ENCODE assay signal across 32 mouse cellular contexts in genomic region chr11:72471381-72471780, GRCm38 (mm10). TPM values are rescaled to one million over a fixed set of nuclear protein-coding genes. Genes with fewer than 3 reads are reported as not detected.
DNase-seq lines count a peak whose midpoint lies in the region; ATAC-seq and TF ChIP-seq lines count a peak whose summit lies in the region.
"Had no signal": no experiment of that assay in that cellular context is flagged by ENCODE, and none has a peak within 500 bp of the region (broad histone marks: within the 10 kb centered on the region; RNA-seq: fewer than 3 reads in every experiment).

No protein-coding gene starts in this region.

- H3K27me3 ChIP-seq in hindbrain, embryonic 16.5 days (replicated peaks; ENCODE audit: control insufficient read depth, insufficient read depth, low read length), result no peaks in the 10 kb centered on the region
- H3K27me3 ChIP-seq in hindbrain, embryonic 12.5 days, result no peaks in the 10 kb centered on the region
- no peaks in the 10 kb centered on the region for H3K27me3 ChIP-seq in liver, embryonic 12.5 days (replicated peaks)
- H3K27me3 ChIP-seq in liver, postnatal 0 days (ENCODE audit: insufficient read depth, low read length), result no peaks in the 10 kb centered on the region
- no peaks in the 10 kb centered on the region for H3K27me3 ChIP-seq in midbrain, postnatal 0 days (ENCODE audit: insufficient read depth, low read length)
- no peaks in the 10 kb centered on the region for H3K27me3 ChIP-seq in midbrain, embryonic 15.5 days (replicated peaks)
- H3K27me3 ChIP-seq: embryonic facial prominence, embryonic 12.5 days; heart, embryonic 12.5 days; kidney, embryonic 15.5 days; limb, embryonic 15.5 days; megakaryocyte, embryonic 14.5 days; midbrain, embryonic 12.5 days had no signal

- TF ChIP-seq CTCF in liver, postnatal 0 days (IDR thresholded peaks at IDR 0.05; ENCODE audit: low read depth), result no peak
- no peak for TF ChIP-seq CTCF in midbrain, postnatal 0 days (IDR thresholded peaks at IDR 0.05)

- 62% methylated on average over 6 of the region's 6 CpGs for WGBS in hindbrain, embryonic 16.5 days
- WGBS in hindbrain, embryonic 12.5 days, result 80% methylated on average over 6 of the region's 6 CpGs
- 85% methylated on average over 6 of the region's 6 CpGs for WGBS in liver, embryonic 12.5 days (ENCODE audit: insufficient replicate concordance)
- WGBS in liver, postnatal 0 days (ENCODE audit: insufficient replicate concordance), result 84% methylated on average over 6 of the region's 6 CpGs
- 79% methylated on average over 6 of the region's 6 CpGs for WGBS in midbrain, postnatal 0 days
- WGBS in midbrain, embryonic 15.5 days, result 75% methylated on average over 6 of the region's 6 CpGs

- peaks cover 6% of the 10 kb centered on the region; the same call in 1 of the 2 replicates for H3K36me3 ChIP-seq in hindbrain, embryonic 16.5 days (ENCODE audit: control insufficient read depth, insufficient read depth, low read length)
- H3K36me3 ChIP-seq in hindbrain, embryonic 12.5 days, result 0 out of 2 replicates have a peak, but pooled peaks cover 4% of the 10 kb centered on the region
- peaks cover 15% of the 10 kb centered on the region for H3K36me3 ChIP-seq in liver, embryonic 12.5 days
- no peaks in the 10 kb centered on the region for H3K36me3 ChIP-seq in liver, postnatal 0 days (replicated peaks; ENCODE audit: insufficient read depth, low read length)
- H3K36me3 ChIP-seq in midbrain, postnatal 0 days (ENCODE audit: insufficient read depth, low read length), result peaks cover 9% of the 10 kb centered on the region; the same call in 1 of the 2 replicates
- 0 out of 2 replicates have a peak, but pooled peaks cover 5% of the 10 kb centered on the region for H3K36me3 ChIP-seq in midbrain, embryonic 15.5 days (replicated peaks)
- H3K36me3 ChIP-seq: embryonic facial prominence, embryonic 12.5 days; heart, embryonic 12.5 days; kidney, embryonic 15.5 days; limb, embryonic 10.5 days; limb, embryonic 15.5 days had no signal

- TF ChIP-seq EP300 in liver, postnatal 0 days (IDR thresholded peaks at IDR 0.05; ENCODE audit: low read depth), result no peak

- no peak overlapping the region for H3K4me3 ChIP-seq in hindbrain, embryonic 16.5 days (ENCODE audit: low read length)
- H3K4me3 ChIP-seq in hindbrain, embryonic 12.5 days, result no peak overlapping the region
- H3K4me3 ChIP-seq in liver, embryonic 12.5 days, result no peak overlapping the region
- no peak overlapping the region for H3K4me3 ChIP-seq in liver, postnatal 0 days (ENCODE audit: low read depth, low read length)
- no peak overlapping the region for H3K4me3 ChIP-seq in midbrain, postnatal 0 days (ENCODE audit: low read depth, low read length)
- no peak overlapping the region for H3K4me3 ChIP-seq in midbrain, embryonic 15.5 days
- H3K4me3 ChIP-seq: embryonic facial prominence, embryonic 12.5 days; heart, embryonic 12.5 days; kidney, embryonic 15.5 days; limb, embryonic 10.5 days; limb, embryonic 15.5 days; megakaryocyte, embryonic 14.5 days; midbrain, embryonic 12.5 days had no signal

- peaks cover 14% of the 10 kb centered on the region for H3K4me1 ChIP-seq in hindbrain, embryonic 16.5 days (ENCODE audit: control insufficient read depth, insufficient read depth, low read depth, low read length)
- peaks cover 36% of the 10 kb centered on the region for H3K4me1 ChIP-seq in hindbrain, embryonic 12.5 days
- H3K4me1 ChIP-seq in liver, embryonic 12.5 days, result peaks cover 96% of the 10 kb centered on the region
- peaks cover 83% of the 10 kb centered on the region for H3K4me1 ChIP-seq in liver, postnatal 0 days (ENCODE audit: insufficient read depth)
- no peaks in the 10 kb centered on the region for H3K4me1 ChIP-seq in midbrain, postnatal 0 days (ENCODE audit: insufficient read depth, low read length)
- no peaks in the 10 kb centered on the region for H3K4me1 ChIP-seq in midbrain, embryonic 15.5 days

- peak; percentile 64 to 83 for DNase-seq in cerebellum, postnatal 10 days
- no peak for DNase-seq in liver, postnatal 0 days
- DNase-seq in midbrain, postnatal 0 days (ENCODE audit: low spot score), result no peak
- DNase-seq: adrenal gland, adult 8-10 months; embryo, embryonic 11 days; gastrocnemius, postnatal 36 days; heart, adult 18-20 months; heart, postnatal 4 days; kidney, adult 18-20 months; kidney, postnatal 25 days; lung, postnatal 36 days; thymus, adult 18-20 months; thymus, postnatal 25 days had no signal

- H3K9me3 ChIP-seq in hindbrain, embryonic 16.5 days (ENCODE audit: control insufficient read depth, low read length), result no peaks in the 10 kb centered on the region
- H3K9me3 ChIP-seq in hindbrain, embryonic 12.5 days (replicated peaks), result no peaks in the 10 kb centered on the region
- H3K9me3 ChIP-seq in liver, embryonic 12.5 days (replicated peaks), result no peaks in the 10 kb centered on the region
- H3K9me3 ChIP-seq in liver, postnatal 0 days (ENCODE audit: low read length), result no peaks in the 10 kb centered on the region
- H3K9me3 ChIP-seq in midbrain, postnatal 0 days (ENCODE audit: low read length), result no peaks in the 10 kb centered on the region
- no peaks in the 10 kb centered on the region for H3K9me3 ChIP-seq in midbrain, embryonic 15.5 days
- H3K9me3 ChIP-seq: embryonic facial prominence, embryonic 12.5 days; heart, embryonic 12.5 days; kidney, embryonic 15.5 days; limb, embryonic 10.5 days; limb, embryonic 15.5 days; megakaryocyte, embryonic 14.5 days; midbrain, embryonic 12.5 days had no signal

- no peak for ATAC-seq in cerebellum, adult (ENCODE audit: insufficient number of reproducible peaks, low FRiP score, low TSS enrichment)
- no peak for ATAC-seq in hindbrain, embryonic 16.5 days
- ATAC-seq in hindbrain, embryonic 12.5 days (ENCODE audit: low FRiP score), result no peak
- no peak for ATAC-seq in liver, embryonic 12.5 days
- no peak for ATAC-seq in liver, postnatal 0 days
- no peak for ATAC-seq in midbrain, postnatal 0 days (ENCODE audit: low FRiP score)
- no peak for ATAC-seq in midbrain, embryonic 15.5 days (replicated peaks)
- ATAC-seq: activated CD4-positive, CD25-positive, alpha-beta regulatory T cell, adult 4 months; forebrain, embryonic 14.5 days had no signal

- H3K9ac ChIP-seq in hindbrain, embryonic 16.5 days (ENCODE audit: low read depth, low read length), result no peak overlapping the region
- no peak overlapping the region for H3K9ac ChIP-seq in hindbrain, embryonic 12.5 days
- H3K9ac ChIP-seq in liver, embryonic 12.5 days, result no peak overlapping the region
- H3K9ac ChIP-seq in liver, postnatal 0 days (replicated peaks), result no peak overlapping the region
- H3K9ac ChIP-seq in midbrain, postnatal 0 days (replicated peaks; ENCODE audit: low read length, poor library complexity, severe bottlenecking), result 0 out of 2 replicates have a peak overlapping the region, but pooled peaks have one; percentile 14
- no peak overlapping the region for H3K9ac ChIP-seq in midbrain, embryonic 15.5 days
- H3K9ac ChIP-seq: embryonic facial prominence, embryonic 12.5 days; heart, embryonic 12.5 days; kidney, embryonic 15.5 days; limb, embryonic 15.5 days; liver, embryonic 14.5 days; midbrain, embryonic 12.5 days had no signal

- H3K27ac ChIP-seq in hindbrain, embryonic 16.5 days (ENCODE audit: low read depth, low read length), result peak overlapping the region; percentile 5; the same call in 1 of the 2 replicates
- H3K27ac ChIP-seq in hindbrain, embryonic 12.5 days, result no peak overlapping the region
- H3K27ac ChIP-seq in liver, embryonic 12.5 days, result 0 out of 2 replicates have a peak overlapping the region, but pooled peaks have one; percentile 10
- H3K27ac ChIP-seq in liver, postnatal 0 days (ENCODE audit: low read depth), result no peak overlapping the region
- H3K27ac ChIP-seq in midbrain, postnatal 0 days (ENCODE audit: low read depth, low read length), result no peak overlapping the region
- no peak overlapping the region for H3K27ac ChIP-seq in midbrain, embryonic 15.5 days
- H3K27ac ChIP-seq: embryonic facial prominence, embryonic 12.5 days; kidney, embryonic 15.5 days; limb, embryonic 10.5 days; limb, embryonic 15.5 days; liver, embryonic 14.5 days; midbrain, embryonic 12.5 days had no signal

- no peak overlapping the region for H3K4me2 ChIP-seq in hindbrain, embryonic 16.5 days (ENCODE audit: low read length)
- H3K4me2 ChIP-seq in hindbrain, embryonic 12.5 days (replicated peaks), result no peak overlapping the region
- H3K4me2 ChIP-seq in liver, embryonic 12.5 days, result no peak overlapping the region
- H3K4me2 ChIP-seq in liver, postnatal 0 days (ENCODE audit: low read depth, low read length), result no peak overlapping the region
- no peak overlapping the region for H3K4me2 ChIP-seq in midbrain, postnatal 0 days (ENCODE audit: low read depth, low read length, poor library complexity, severe bottlenecking)
- H3K4me2 ChIP-seq in midbrain, embryonic 15.5 days, result no peak overlapping the region
- H3K4me2 ChIP-seq: embryonic facial prominence, embryonic 12.5 days; heart, embryonic 12.5 days; kidney, embryonic 15.5 days; limb, embryonic 15.5 days; midbrain, embryonic 12.5 days had no signal

RNA-seq across cellular contexts. Expression of gene Spns2, which starts 18.3 kb away (rescaled TPM):
- 6.0 and 8.2 TPM in 2 replicates for polyA plus RNA-seq in hindbrain, embryonic 16.5 days (2015; fragmentation: Nextera tagmentation; extraction: Ambion mirVana)
- 8.8 and 9.3 TPM in 2 replicates for polyA plus RNA-seq in hindbrain, embryonic 12.5 days (2016; fragmentation: Nextera tagmentation; extraction: Ambion mirVana)
- polyA plus RNA-seq in liver, embryonic 12.5 days (2016; fragmentation: Nextera tagmentation; extraction: Ambion mirVana), result 11.1 and 11.7 TPM in 2 replicates
- polyA plus RNA-seq in liver, postnatal 0 days (2015; fragmentation: Nextera tagmentation; extraction: Ambion mirVana), result 4.1 and 4.9 TPM in 2 replicates
- 46.2 and 56.8 TPM in 2 replicates for total RNA-seq in midbrain, postnatal 0 days (2014; rRNA removed)
- polyA plus RNA-seq in midbrain, postnatal 0 days (2015; fragmentation: Nextera tagmentation; extraction: Ambion mirVana), result 7.7 TPM in 2 replicates
- polyA plus RNA-seq in midbrain, embryonic 15.5 days (2015; fragmentation: Nextera tagmentation; extraction: Ambion mirVana), result 10.7 and 11.6 TPM in 2 replicates
- polyA plus RNA-seq: activated CD4-positive, CD25-positive, alpha-beta regulatory T cell, adult 4 months had no signal

RNA-seq across cellular contexts. Expression of gene Mybbp1a, which starts 30.2 kb away (rescaled TPM):
- polyA plus RNA-seq in hindbrain, embryonic 16.5 days (2015; fragmentation: Nextera tagmentation; extraction: Ambion mirVana), result 54.2 and 63.0 TPM in 2 replicates
- polyA plus RNA-seq in hindbrain, embryonic 12.5 days (2016; fragmentation: Nextera tagmentation; extraction: Ambion mirVana), result 112 and 123 TPM in 2 replicates
- 174 and 192 TPM in 2 replicates for polyA plus RNA-seq in liver, embryonic 12.5 days (2016; fragmentation: Nextera tagmentation; extraction: Ambion mirVana)
- polyA plus RNA-seq in liver, postnatal 0 days (2015; fragmentation: Nextera tagmentation; extraction: Ambion mirVana), result 40.2 and 44.5 TPM in 2 replicates
- total RNA-seq in midbrain, postnatal 0 days (2014; rRNA removed), result 25.9 and 30.7 TPM in 2 replicates
- polyA plus RNA-seq in midbrain, postnatal 0 days (2015; fragmentation: Nextera tagmentation; extraction: Ambion mirVana), result 50.0 and 50.4 TPM in 2 replicates
- 67.5 and 69.4 TPM in 2 replicates for polyA plus RNA-seq in midbrain, embryonic 15.5 days (2015; fragmentation: Nextera tagmentation; extraction: Ambion mirVana)

RNA-seq across cellular contexts. Expression of gene Ggt6, which starts 36.1 kb away (rescaled TPM):
- not detected in 2 replicates for polyA plus RNA-seq in hindbrain, embryonic 16.5 days (2015; fragmentation: Nextera tagmentation; extraction: Ambion mirVana)
- polyA plus RNA-seq in hindbrain, embryonic 12.5 days (2016; fragmentation: Nextera tagmentation; extraction: Ambion mirVana), result 0.32 TPM in 1 of 2 replicates, not detected in the other
- 0.12 TPM in 1 of 2 replicates, not detected in the other for polyA plus RNA-seq in liver, embryonic 12.5 days (2016; fragmentation: Nextera tagmentation; extraction: Ambion mirVana)
- polyA plus RNA-seq in liver, postnatal 0 days (2015; fragmentation: Nextera tagmentation; extraction: Ambion mirVana), result 0.79 and 1.2 TPM in 2 replicates
- 1.4 TPM in 1 of 2 replicates, not detected in the other for total RNA-seq in midbrain, postnatal 0 days (2014; rRNA removed)
- not detected in 2 replicates for polyA plus RNA-seq in midbrain, postnatal 0 days (2015; fragmentation: Nextera tagmentation; extraction: Ambion mirVana)
- polyA plus RNA-seq in midbrain, embryonic 15.5 days (2015; fragmentation: Nextera tagmentation; extraction: Ambion mirVana), result not detected in 2 replicates
- total RNA-seq: heart, adult 18-20 months; heart, postnatal 4 days; monocyte, adult 5-6 weeks had no signal
- polyA plus RNA-seq: activated CD4-positive, CD25-positive, alpha-beta regulatory T cell, adult 4 months; C2C12; forebrain, embryonic 14.5 days; heart, embryonic 12.5 days; heart, postnatal 0 days; midbrain, embryonic 12.5 days; neural tube, embryonic 14.5 days had no signal

RNA-seq across cellular contexts. Expression of gene Smtnl2, which starts 59.9 kb away (rescaled TPM):
- 12.3 and 12.4 TPM in 2 replicates for polyA plus RNA-seq in hindbrain, embryonic 16.5 days (2015; fragmentation: Nextera tagmentation; extraction: Ambion mirVana)
- 14.5 and 15.3 TPM in 2 replicates for polyA plus RNA-seq in hindbrain, embryonic 12.5 days (2016; fragmentation: Nextera tagmentation; extraction: Ambion mirVana)
- 11.3 and 12.5 TPM in 2 replicates for polyA plus RNA-seq in liver, embryonic 12.5 days (2016; fragmentation: Nextera tagmentation; extraction: Ambion mirVana)
- 3.5 and 4.0 TPM in 2 replicates for polyA plus RNA-seq in liver, postnatal 0 days (2015; fragmentation: Nextera tagmentation; extraction: Ambion mirVana)
- total RNA-seq in midbrain, postnatal 0 days (2014; rRNA removed), result 18.0 and 18.6 TPM in 2 replicates
- polyA plus RNA-seq in midbrain, postnatal 0 days (2015; fragmentation: Nextera tagmentation; extraction: Ambion mirVana), result 11.0 and 13.3 TPM in 2 replicates
- polyA plus RNA-seq in midbrain, embryonic 15.5 days (2015; fragmentation: Nextera tagmentation; extraction: Ambion mirVana), result 8.1 and 9.3 TPM in 2 replicates
- total RNA-seq: monocyte, adult 5-6 weeks had no signal
- polyA plus RNA-seq: activated CD4-positive, CD25-positive, alpha-beta regulatory T cell, adult 4 months had no signal

Comparison
In these comparisons a context has a peak if more than half of its experiments do, and no peak if none do; other contexts are left out.
1. H3K27ac ChIP-seq: peak in hindbrain, embryonic 16.5 days (single experiment) and liver, embryonic 12.5 days (single experiment); none in hindbrain, embryonic 12.5 days (single experiment), liver, postnatal 0 days (single experiment), midbrain, postnatal 0 days (single experiment) and midbrain, embryonic 15.5 days (single experiment).
2. DNase-seq: peak in cerebellum, postnatal 10 days (2 of 2); none in liver, postnatal 0 days (single experiment) and midbrain, postnatal 0 days (single experiment).